Mouse (Mus musculus) heart, postnatal 0 days (tissue): Measurements from ENCODE around the gene Hps1. TPM values are rescaled to one million over a fixed set of nuclear protein-coding genes. Genes with fewer than 3 reads are reported as not detected.

Source experiments
- ATAC-seq: fragments of 200-750 bp; cut with Nextera tagmentation; 2 replicates; pipeline ENCODE4 v1.8.0; 2017; ENCODE audit warnings: low read depth, moderate number of reproducible peaks, moderate library complexity; ENCODE audit not compliant: insufficient read depth
- DNase-seq: peaks from one replicate; pipeline ENCODE4 v3.0.0-alpha.2; 2016; ENCODE audit warnings: low spot score
- H3K27ac ChIP-seq: fragments of 300-500 bp; sonication (generic); 2 replicates; pipeline ENCODE4 v1.5.1; 2014; ENCODE audit warnings: low read depth, mild to moderate bottlenecking
- H3K27me3 ChIP-seq: fragments of 300-500 bp; sonication (generic); 2 replicates; pipeline ENCODE4 v1.6.1; 2014; ENCODE audit warnings: low read length, mixed read lengths; ENCODE audit not compliant: control insufficient read depth, insufficient read depth
- H3K36me3 ChIP-seq: fragments of 300-500 bp; sonication (generic); replicated peaks from 2 replicates; pipeline ENCODE4 v1.6.1; 2014; ENCODE audit warnings: low read length, mixed read lengths; ENCODE audit not compliant: control insufficient read depth, insufficient read depth
- H3K4me1 ChIP-seq: fragments of 300-500 bp; sonication (generic); 2 replicates; pipeline ENCODE4 v1.6.1; 2014; ENCODE audit warnings: antibody characterized with exemption; ENCODE audit not compliant: control insufficient read depth, insufficient read depth
- H3K4me2 ChIP-seq: fragments of 300-500 bp; sonication (generic); 2 replicates; pipeline ENCODE4 v1.6.1; 2014; ENCODE audit warnings: low read depth, mild to moderate bottlenecking, low read length, moderate library complexity
- H3K4me3 ChIP-seq: fragments of 300-500 bp; sonication (generic); 2 replicates; pipeline ENCODE4 v1.5.1; 2014; ENCODE audit warnings: low read depth, low read length
- H3K9ac ChIP-seq: fragments of 300-500 bp; sonication (generic); replicated peaks from 2 replicates; pipeline ENCODE4 v1.6.1; 2014; ENCODE audit warnings: low read depth, low read length, mixed read lengths
- H3K9me3 ChIP-seq: fragments of 300-500 bp; sonication (generic); replicated peaks from 2 replicates; pipeline ENCODE4 v1.6.1; 2016; ENCODE audit warnings: low read length; ENCODE audit not compliant: control insufficient read depth
- CTCF ChIP-seq: IDR thresholded peaks from 2 replicates; pipeline ENCODE4 v1.5.1; 2016; ENCODE audit warnings: antibody characterized with exemption, control low read depth, low read depth
- EP300 ChIP-seq: IDR thresholded peaks from 2 replicates; pipeline ENCODE4 v1.6.1; 2016; ENCODE audit warnings: antibody characterized with exemption, low read depth
- WGBS: fragments of 180-500 bp; shearing (Covaris S2); extraction: QIAGEN DNeasy Blood & Tissue Kit; methylation state at CpG from one replicate; pipeline ENCODE4 v1.1.7; 2014; 5-methylcytosine and 5-hydroxymethylcytosine counted together
- polyA plus RNA-seq: library from polyadenylated mRNA; unstranded; fragments of >200 nt; fragmentation: Nextera tagmentation; extraction: Ambion mirVana; gene quantifications from 2 replicates; pipeline ENCODE4 v1.2.1, GENCODE M21; 2015
- total RNA-seq: library from RNA; depleted of rRNA; stranded (reverse); fragments of >200 nt; gene quantifications from 2 replicates; pipeline ENCODE4 v1.2.3, GENCODE M21; 2014; ENCODE audit warnings: low replicate concordance

Gene Hps1
- total and polyA plus RNA-seq, 2 experiments from 2014 or later, result 3.2 to 9.4 TPM

- DNase-seq, result no peak
- TF ChIP-seq EP300 (no peak), CTCF (no peak)
- ATAC-seq, result no peak
- Histone ChIP-seq H3K4me3 (no peak overlapping the region), H3K27me3 (0 out of 2 replicates have a peak, but pooled peaks cover 7% of the 10 kb centered on the region), H3K27ac (no peak overlapping the region), H3K9ac (no peak overlapping the region), H3K4me1 (peaks cover 17% of the 10 kb centered on the region; the same call in 1 of the 2 replicates), H3K4me2 (no peak overlapping the region), H3K9me3 (no peaks in the 10 kb centered on the region), H3K36me3 (no peaks in the 10 kb centered on the region)
- 80% methylated on average over 4 of the region's 4 CpGs for WGBS
Measured at GRCm38 (mm10) chr19:42745869-42746224, 33.9 kb downstream of the Hps1 start.

DNA sequence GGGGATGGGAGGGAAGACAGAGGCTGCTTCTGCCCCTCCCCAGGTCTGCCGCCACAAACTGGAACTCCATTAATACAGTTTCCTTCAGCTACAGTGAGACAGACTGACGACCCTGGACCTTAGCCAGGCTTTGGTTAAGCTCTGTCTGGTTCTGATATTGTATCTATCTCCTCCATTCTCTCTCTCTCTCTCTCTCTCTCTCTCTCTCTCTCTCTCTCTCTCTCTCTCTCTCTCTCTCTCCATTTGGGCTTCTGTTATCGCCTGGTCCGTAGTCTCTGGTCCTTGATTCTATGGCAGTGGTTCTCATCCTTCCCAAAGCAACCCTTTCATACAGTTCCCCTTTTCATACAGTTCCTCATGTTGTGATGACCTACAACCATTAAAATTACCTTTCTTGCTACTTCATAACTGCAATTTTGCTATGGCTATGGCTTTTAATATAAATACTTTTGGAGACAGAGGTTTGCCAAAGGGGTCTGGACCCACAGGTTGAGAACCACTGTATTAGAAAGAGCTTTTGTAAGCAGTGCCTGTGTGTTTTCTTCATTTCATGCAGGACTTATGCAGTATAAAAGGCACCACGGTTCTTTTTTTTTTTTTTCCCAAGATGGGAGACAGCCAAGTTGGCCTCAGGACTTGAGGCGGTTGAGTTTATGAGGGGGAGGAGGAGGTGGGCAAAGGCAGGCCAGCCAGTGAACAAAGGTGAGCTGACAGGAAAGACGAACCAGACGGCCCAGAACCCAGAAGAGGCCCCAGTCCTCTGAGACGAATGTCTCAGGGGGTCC lies 34.5 kb downstream of the Hps1 start:
- no peak for DNase-seq
- no peak for ATAC-seq
- no peak overlapping the region for H3K9ac ChIP-seq
- no peak overlapping the region for H3K27ac ChIP-seq
- no peak overlapping the region for H3K4me3 ChIP-seq
- no peak for TF ChIP-seq CTCF
- TF ChIP-seq EP300, result no peak
- WGBS, result 60% methylated on average over 9 of the region's 9 CpGs
- H3K9me3 ChIP-seq, result no peaks in the 10 kb centered on the region
- H3K36me3 ChIP-seq, result no peaks in the 10 kb centered on the region
- H3K4me2 ChIP-seq, result no peak overlapping the region
- H3K4me1 ChIP-seq, result peaks cover 11% of the 10 kb centered on the region; the same call in 1 of the 2 replicates
- 0 out of 2 replicates have a peak, but pooled peaks cover 9% of the 10 kb centered on the region for H3K27me3 ChIP-seq

DNA sequence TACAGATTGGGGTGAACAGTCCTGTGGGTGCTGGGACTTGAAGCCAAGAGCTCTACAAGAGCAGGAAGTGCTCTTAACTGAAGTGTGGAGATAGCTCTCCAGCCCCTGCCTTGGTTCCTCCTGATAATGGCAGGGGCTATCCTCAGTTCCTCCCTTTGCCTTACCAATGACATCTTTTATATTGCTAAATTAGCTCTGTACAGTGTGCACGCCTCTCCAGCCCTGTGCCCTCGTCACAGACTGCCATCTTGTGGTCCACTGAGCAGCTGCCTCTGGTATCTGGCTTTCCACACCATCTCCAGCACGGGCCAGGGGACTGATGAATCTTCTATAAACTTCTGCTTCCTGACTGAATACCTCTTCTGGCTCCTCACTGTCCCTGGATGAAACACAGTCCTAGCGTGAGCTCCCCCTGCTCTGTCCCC lies 35.6 kb downstream of the Hps1 start:
- 0 out of 2 replicates have a peak, but pooled peaks cover 9% of the 10 kb centered on the region for H3K27me3 ChIP-seq
- H3K9me3 ChIP-seq, result no peaks in the 10 kb centered on the region
- ATAC-seq (peak; percentile 81; the same call in 1 of the 2 replicates), DNase-seq (no peak)
- H3K4me3 ChIP-seq, result no peak overlapping the region
- TF ChIP-seq CTCF (peak; percentile 83), EP300 (no peak)
- no peak overlapping the region for H3K9ac ChIP-seq
- H3K27ac ChIP-seq, result no peak overlapping the region
- 25% methylated on average over 4 of the region's 4 CpGs for WGBS
- 0 out of 2 replicates have a peak, but pooled peaks cover 4% of the 10 kb centered on the region for H3K4me1 ChIP-seq
- no peak overlapping the region for H3K4me2 ChIP-seq
- H3K36me3 ChIP-seq, result no peaks in the 10 kb centered on the region

- Histone ChIP-seq H3K4me3 (no peak overlapping the region), H3K27ac (no peak overlapping the region), H3K9me3 (no peaks in the 10 kb centered on the region), H3K9ac (no peak overlapping the region), H3K4me1 (0 out of 2 replicates have a peak, but pooled peaks cover 4% of the 10 kb centered on the region), H3K4me2 (no peak overlapping the region), H3K27me3 (0 out of 2 replicates have a peak, but pooled peaks cover 6% of the 10 kb centered on the region), H3K36me3 (no peaks in the 10 kb centered on the region)
- TF ChIP-seq EP300, result no peak
- no peak for TF ChIP-seq CTCF
- DNase-seq, result no peak
- WGBS, result 70% methylated on average over 16 of the region's 16 CpGs
- no peak for ATAC-seq
Measured at GRCm38 (mm10) chr19:42743261-42743660, 36.5 kb downstream of the Hps1 start.

- Histone ChIP-seq H3K9me3 (no peaks in the 10 kb centered on the region), H3K4me3 (no peak overlapping the region), H3K27ac (no peak overlapping the region), H3K9ac (no peak overlapping the region), H3K4me2 (0 out of 2 replicates have a peak overlapping the region, but pooled peaks have one; percentile 1), H3K36me3 (no peaks in the 10 kb centered on the region), H3K4me1 (0 out of 2 replicates have a peak, but pooled peaks cover 4% of the 10 kb centered on the region), H3K27me3 (0 out of 2 replicates have a peak, but pooled peaks cover 6% of the 10 kb centered on the region)
- DNase-seq (peak; percentile 31), ATAC-seq (no peak)
- TF ChIP-seq CTCF (no peak), EP300 (no peak)
- 30% methylated on average over 14 of the region's 14 CpGs for WGBS
Measured at GRCm38 (mm10) chr19:42741884-42742283, 37.9 kb downstream of the Hps1 start.
